Mouse (Mus musculus) adrenal gland, postnatal 4 days (tissue): ENCODE measurements around the gene Lgals8. TPM values are rescaled to one million over a fixed set of nuclear protein-coding genes. Genes with fewer than 3 reads are reported as not detected.

Experiments
- DNase-seq, 2 experiments: peaks; one replicate each; pipeline ENCODE4 v3.0.0; 2021 to 2022; ENCODE audit warnings: low spot score in 2 of 2, mixed read lengths in 2 of 2
- total RNA-seq, 2 experiments: library from RNA; stranded (reverse); gene quantifications; 2 replicates each; pipeline ENCODE4 v1.2.3; 2021

Gene Lgals8
- total RNA-seq, 2 experiments from 2014 or later, result 74.8 to 80.3 TPM

GRCm38 (mm10) chr13:12460881-12461729 is 3.6 kb downstream of the Lgals8 start:
- DNase-seq, result peak; percentile 84 to 95

- peak; percentile 12 to 34 for DNase-seq
These were observed 4.3 kb downstream of the Lgals8 start for GRCm38 (mm10) chr13:12460443-12460842.

- no peak for DNase-seq
These were observed 8.0 kb downstream of the Lgals8 start for GRCm38 (mm10) chr13:12456711-12457110.

- DNase-seq, result no peak
These were observed 9.9 kb downstream of the Lgals8 start for GRCm38 (mm10) chr13:12454686-12455390.

- no peak for DNase-seq
These were observed 11.6 kb downstream of the Lgals8 start for GRCm38 (mm10) chr13:12453150-12453549.

- no peak for DNase-seq
These were observed 22.6 kb downstream of the Lgals8 start for GRCm38 (mm10) chr13:12442008-12442587.

- no peak for DNase-seq
These were observed 23.9 kb downstream of the Lgals8 start for GRCm38 (mm10) chr13:12440813-12441212.

- no peak for DNase-seq
These were observed 25.2 kb downstream of the Lgals8 start for GRCm38 (mm10) chr13:12439586-12439985.

- no peak for DNase-seq
These were observed 30.9 kb downstream of the Lgals8 start for GRCm38 (mm10) chr13:12433843-12434242.

- no peak for DNase-seq
These were observed 36.2 kb downstream of the Lgals8 start for GRCm38 (mm10) chr13:12428556-12428955.

GRCm38 (mm10) chr13:12420596-12420995 is 44.1 kb downstream of the Lgals8 start:
- DNase-seq, result no peak

- no peak for DNase-seq
These were observed 52.7 kb downstream of the Lgals8 start for GRCm38 (mm10) chr13:12412016-12412415.

GRCm38 (mm10) chr13:12408343-12409066 is 56.2 kb downstream of the Lgals8 start:
- DNase-seq, result no peak

GRCm38 (mm10) chr13:12395571-12395970 is 69.2 kb downstream of the Lgals8 start:
- no peak for DNase-seq

- DNase-seq, result peak; percentile 70 to 86
These were observed 69.9 kb downstream of the Lgals8 start, which contains the start of gene Heatr1 for GRCm38 (mm10) chr13:12394609-12395505. Gene Heatr1, plus strand, starts transcription at chr13:12395027.

Other genes with a start within 250 kb of the Lgals8 start
- gene Mtr, start 206.8 kb downstream of the Lgals8 start, total RNA-seq, result 10 to 100 TPM; 25.0 to 29.9 TPM
- gene Actn2, start 124.2 kb downstream of the Lgals8 start, total RNA-seq, result 10 to 100 TPM; 22.6 to 76.2 TPM
- gene Heatr1, start 69.9 kb downstream of the Lgals8 start, total RNA-seq, result 10 to 100 TPM; 37.7 to 40.1 TPM
- 1 to 10 TPM in 1 of 2 experiments, under 1 TPM in 1; 0.25 to 1.0 TPM for gene Edaradd, start 55.5 kb upstream of the Lgals8 start, total RNA-seq
- gene Ero1lb, start 100.9 kb upstream of the Lgals8 start, total RNA-seq, result 10 to 100 TPM; 11.7 to 14.8 TPM